Mouse (Mus musculus): Measurements from ENCODE around the gene Megf11. TPM values are rescaled to one million over a fixed set of nuclear protein-coding genes. Genes with fewer than 3 reads are reported as not detected.

Megf11 gene
- 0.80 and 0.91 TPM in 2 replicates for polyA plus RNA-seq (2012; rRNA removed)
- polyA plus RNA-seq (2014; fragmentation: Nextera tagmentation; extraction: Ambion mirVana), result 1.0 and 1.1 TPM in 2 replicates

DNA sequence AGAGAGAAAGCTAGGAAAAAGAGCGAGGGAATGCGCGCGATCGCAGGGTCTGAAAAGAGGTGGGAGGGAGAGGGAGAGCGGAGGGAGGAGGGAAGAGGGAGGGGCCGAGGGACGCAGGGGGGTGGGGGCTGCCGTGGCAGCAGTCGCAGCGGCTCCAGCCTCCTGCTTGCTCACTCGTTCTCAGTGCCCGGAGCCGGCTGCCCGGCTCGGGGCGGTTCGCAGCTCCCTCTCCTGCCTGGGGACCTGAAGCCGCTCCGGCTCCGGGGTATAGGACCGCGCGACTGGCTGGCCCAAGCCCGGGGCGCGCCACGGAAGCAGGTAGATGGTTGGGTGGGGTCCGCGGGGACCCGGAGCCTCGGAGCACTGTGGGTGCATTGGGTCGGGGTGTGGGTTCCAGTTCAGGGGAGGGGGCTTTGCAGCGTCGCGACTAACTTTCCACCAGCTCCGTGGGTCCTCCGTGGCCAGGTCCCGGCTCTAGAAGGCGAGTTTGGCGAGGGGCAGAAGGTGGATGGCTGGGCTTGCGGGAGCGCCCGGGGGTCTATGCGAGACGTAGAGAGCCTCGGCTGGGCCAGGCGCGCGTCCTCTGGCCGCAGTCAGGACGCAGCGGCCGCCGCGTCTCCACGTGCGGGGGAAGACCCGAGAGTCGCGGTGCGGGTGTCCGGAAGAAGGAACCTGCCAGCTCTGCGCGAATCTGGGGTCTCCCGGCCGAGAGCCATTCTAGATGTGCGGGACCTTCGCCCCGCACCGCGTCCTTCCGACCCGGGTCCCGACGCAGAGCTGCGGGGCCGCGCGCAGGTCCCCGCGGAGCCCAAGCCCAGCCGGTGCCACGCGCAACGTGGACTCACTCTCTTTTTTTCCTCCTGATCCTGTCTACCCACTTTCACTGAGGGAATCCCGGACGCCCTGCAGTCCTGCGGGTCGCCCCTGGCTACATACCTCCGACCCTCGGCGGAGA, at the start of gene Megf11:
TSS of gene Megf11 (plus strand) at position 116 of the 955 bp plus-strand sequence.
- peak within 1 kb of the TSS; percentile 46 for H3K9ac ChIP-seq (ENCODE audit: low read depth, low read length, severe bottlenecking)
- no peaks in the 10 kb centered on the region for H3K9me3 ChIP-seq (ENCODE audit: control insufficient read depth, low read length)
- peak within 1 kb of the TSS; percentile 51 for H3K4me3 ChIP-seq (replicated peaks; ENCODE audit: low read length)
- peaks cover 19% of the 10 kb centered on the region; the same call in 1 of the 2 replicates for H3K4me1 ChIP-seq (ENCODE audit: control insufficient read depth, insufficient read depth, low read length)
- DNase-seq (ENCODE audit: low spot score), result peak; percentile 71
- no peak for TF ChIP-seq POLR2A (IDR thresholded peaks at IDR 0.05; ENCODE audit: borderline replicate concordance, extremely low read depth, insufficient read depth, insufficient read length)
- peak; percentile 37 for ATAC-seq (ENCODE audit: low FRiP score, low read depth)
- peak within 1 kb of the TSS; percentile 98 for H3K4me2 ChIP-seq (replicated peaks; ENCODE audit: low read depth, low read length, severe bottlenecking)
- H3K27me3 ChIP-seq (ENCODE audit: control insufficient read depth, insufficient read depth, low read length), result peaks cover 41% of the 10 kb centered on the region
- H3K36me3 ChIP-seq (ENCODE audit: control insufficient read depth, insufficient read depth, low read length), result no peaks in the 10 kb centered on the region
- under 1% methylated on average over 75 of the region's 93 CpGs for WGBS
- H3K27ac ChIP-seq (replicated peaks; ENCODE audit: low read depth, low read length), result no peak within 1 kb of the TSS

GRCm38 (mm10) chr9:64335825-64336224, 49.6 kb upstream of the Megf11 start:
- no peaks in the 10 kb centered on the region for H3K27me3 ChIP-seq (ENCODE audit: control insufficient read depth, insufficient read depth, low read length)

GRCm38 (mm10) chr9:64339361-64339760, 46.1 kb upstream of the Megf11 start:
- Histone ChIP-seq H3K9ac (ENCODE audit: low read depth, low read length, severe bottlenecking) (peak overlapping the region; percentile 99; the same call in 1 of the 2 replicates), H3K27ac (replicated peaks; ENCODE audit: low read depth, low read length) (0 out of 2 replicates have a peak overlapping the region, but pooled peaks have one; percentile 3), H3K36me3 (ENCODE audit: control insufficient read depth, insufficient read depth, low read length) (peaks cover 9% of the 10 kb centered on the region; the same call in 1 of the 2 replicates), H3K4me2 (replicated peaks; ENCODE audit: low read depth, low read length, severe bottlenecking) (peak overlapping the region; percentile 75), H3K27me3 (ENCODE audit: control insufficient read depth, insufficient read depth, low read length) (no peaks in the 10 kb centered on the region), H3K4me1 (ENCODE audit: control insufficient read depth, insufficient read depth, low read length) (peaks cover 16% of the 10 kb centered on the region; the same call in 1 of the 2 replicates), H3K9me3 (ENCODE audit: control insufficient read depth, low read length) (no peaks in the 10 kb centered on the region), H3K4me3 (replicated peaks; ENCODE audit: low read length) (peak overlapping the region; percentile 50; the same call in 1 of the 2 replicates)
- DNase-seq (ENCODE audit: low spot score), result no peak
- WGBS, result 11% methylated on average over 8 of the region's 8 CpGs
- no peak for ATAC-seq (ENCODE audit: low FRiP score, low read depth)
- no peak for TF ChIP-seq POLR2A (IDR thresholded peaks at IDR 0.05; ENCODE audit: borderline replicate concordance, extremely low read depth, insufficient read depth, insufficient read length)

More at GRCm38 (mm10) chr9:64335825-64336224, 49.6 kb upstream of the Megf11 start:
- 89% methylated on average over 6 of the region's 6 CpGs for WGBS
- Histone ChIP-seq H3K4me1 (ENCODE audit: control insufficient read depth, insufficient read depth, low read length) (peaks cover 7% of the 10 kb centered on the region; the same call in 1 of the 2 replicates), H3K4me2 (replicated peaks; ENCODE audit: low read depth, low read length, severe bottlenecking) (no peak overlapping the region), H3K27ac (replicated peaks; ENCODE audit: low read depth, low read length) (no peak overlapping the region), H3K36me3 (ENCODE audit: control insufficient read depth, insufficient read depth, low read length) (peaks cover 13% of the 10 kb centered on the region; the same call in 1 of the 2 replicates), H3K4me3 (replicated peaks; ENCODE audit: low read length) (no peak overlapping the region), H3K9me3 (ENCODE audit: control insufficient read depth, low read length) (no peaks in the 10 kb centered on the region), H3K9ac (ENCODE audit: low read depth, low read length, severe bottlenecking) (no peak overlapping the region)
- ATAC-seq (ENCODE audit: low FRiP score, low read depth), result no peak
- no peak for DNase-seq (ENCODE audit: low spot score)
- TF ChIP-seq POLR2A (IDR thresholded peaks at IDR 0.05; ENCODE audit: borderline replicate concordance, extremely low read depth, insufficient read depth, insufficient read length), result no peak

DNA sequence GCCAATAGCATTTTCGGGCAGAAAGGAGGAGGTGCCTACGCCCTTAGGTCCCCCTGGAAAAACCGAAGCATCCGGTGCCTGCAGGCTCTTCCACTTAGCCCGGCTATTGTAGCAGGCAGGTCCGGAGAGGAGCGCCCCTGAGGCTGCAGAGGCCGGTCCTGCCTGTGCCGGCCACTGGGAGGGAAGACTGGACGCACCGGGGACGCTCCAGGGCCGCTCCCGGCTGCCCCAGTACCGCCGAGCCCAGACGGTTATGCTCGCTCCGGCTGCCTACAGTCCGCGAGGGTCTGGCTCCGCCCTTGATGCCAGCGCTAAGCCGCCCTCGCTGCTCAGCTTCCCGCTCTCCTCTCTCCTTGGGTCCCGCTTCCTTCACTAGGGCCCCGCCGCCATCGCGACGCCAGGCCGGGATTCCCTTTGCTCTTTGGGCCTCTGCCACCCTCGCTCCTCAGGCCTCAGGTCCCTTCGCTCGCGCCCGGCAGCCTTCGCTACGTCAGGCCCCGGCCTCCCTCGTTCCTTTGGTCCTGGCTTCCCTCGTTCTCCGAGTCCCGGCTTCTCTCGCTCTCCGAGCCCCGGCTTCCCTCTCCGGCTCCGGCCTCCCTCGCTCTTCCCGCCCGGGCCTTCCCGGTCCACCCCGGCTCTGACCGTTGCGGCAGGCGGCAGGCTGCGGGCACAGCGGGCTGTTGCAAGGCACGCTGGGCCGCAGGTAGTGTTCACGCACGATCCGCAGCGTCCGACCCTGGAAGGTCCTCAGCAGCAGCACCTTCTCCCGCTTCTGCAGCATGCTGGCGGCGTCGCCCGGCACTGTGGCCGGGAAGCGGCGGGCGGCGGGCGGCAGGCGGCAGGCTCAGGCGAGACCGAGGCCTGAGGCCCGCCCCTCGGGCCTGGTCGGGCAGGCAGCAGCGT, 44.8 kb upstream of the Megf11 start:
- Histone ChIP-seq H3K27me3 (ENCODE audit: control insufficient read depth, insufficient read depth, low read length) (no peaks in the 10 kb centered on the region), H3K36me3 (ENCODE audit: control insufficient read depth, insufficient read depth, low read length) (peaks cover 5% of the 10 kb centered on the region; the same call in 1 of the 2 replicates), H3K9me3 (ENCODE audit: control insufficient read depth, low read length) (no peaks in the 10 kb centered on the region), H3K27ac (replicated peaks; ENCODE audit: low read depth, low read length) (peak overlapping the region; percentile 98), H3K4me2 (replicated peaks; ENCODE audit: low read depth, low read length, severe bottlenecking) (peak overlapping the region; percentile 75), H3K4me3 (replicated peaks; ENCODE audit: low read length) (peak overlapping the region; percentile 50), H3K9ac (ENCODE audit: low read depth, low read length, severe bottlenecking) (peak overlapping the region; percentile 99), H3K4me1 (ENCODE audit: control insufficient read depth, insufficient read depth, low read length) (peaks cover 16% of the 10 kb centered on the region; the same call in 1 of the 2 replicates)
- peak; percentile 41; the same call in 1 of the 2 replicates for TF ChIP-seq POLR2A (IDR thresholded peaks at IDR 0.05; ENCODE audit: borderline replicate concordance, extremely low read depth, insufficient read depth, insufficient read length)
- ATAC-seq (ENCODE audit: low FRiP score, low read depth), result peak; percentile 79
- WGBS, result 1% methylated on average over 69 of the region's 85 CpGs
- DNase-seq (ENCODE audit: low spot score), result peak; percentile 70
